Mouse (Mus musculus): Measurements from ENCODE around the gene Epp13. TPM values are rescaled to one million over a fixed set of nuclear protein-coding genes. Genes with fewer than 3 reads are reported as not detected.
"Not testable (repeated sequence)": the region's sequence is repeated elsewhere in the genome, so short reads cannot be mapped to it uniquely, and the experiment has no call there.

Epp13 gene
- polyA plus RNA-seq (2014; fragmentation: Nextera tagmentation; extraction: Ambion mirVana) = not detected in 2 replicates

GRCm38 (mm10) chr7:6252410-6252809, at the start of gene Epp13:
Gene Epp13 (plus strand): TSS chr7:6252710.
- DNase-seq (ENCODE audit: low spot score) = no peak
- Histone ChIP-seq H3K9me3 (ENCODE audit: control insufficient read depth, low read length) (no peaks in the 10 kb centered on the region; the same call in 1 of the 2 replicates), H3K4me2 (ENCODE audit: low read depth, severe bottlenecking) (no peak within 1 kb of the TSS), H3K4me3 (ENCODE audit: low read depth, low read length) (no peak within 1 kb of the TSS), H3K4me1 (ENCODE audit: control insufficient read depth, insufficient read depth, low read length) (no peaks in the 10 kb centered on the region), H3K9ac (ENCODE audit: low read length) (no peak within 1 kb of the TSS), H3K27ac (replicated peaks; ENCODE audit: low read depth, low read length) (no peak within 1 kb of the TSS), H3K27me3 (ENCODE audit: control insufficient read depth, insufficient read depth, low read length) (no peaks in the 10 kb centered on the region), H3K36me3 (ENCODE audit: control insufficient read depth, insufficient read depth, low read length) (no peaks in the 10 kb centered on the region)
- 86% methylated on average over 6 of the region's 6 CpGs for WGBS
- no peak for ATAC-seq (ENCODE audit: insufficient number of reproducible peaks, low FRiP score, low TSS enrichment, low read depth)

- no peak for ATAC-seq (ENCODE audit: insufficient number of reproducible peaks, low FRiP score, low TSS enrichment, low read depth)
- Histone ChIP-seq H3K4me3 (ENCODE audit: low read depth, low read length) (no peak overlapping the region), H3K9ac (ENCODE audit: low read length) (no peak overlapping the region), H3K27ac (replicated peaks; ENCODE audit: low read depth, low read length) (no peak overlapping the region), H3K4me2 (ENCODE audit: low read depth, severe bottlenecking) (no peak overlapping the region), H3K27me3 (ENCODE audit: control insufficient read depth, insufficient read depth, low read length) (no peaks in the 10 kb centered on the region), H3K9me3 (ENCODE audit: control insufficient read depth, low read length) (no peaks in the 10 kb centered on the region), H3K36me3 (ENCODE audit: control insufficient read depth, insufficient read depth, low read length) (no peaks in the 10 kb centered on the region), H3K4me1 (ENCODE audit: control insufficient read depth, insufficient read depth, low read length) (no peaks in the 10 kb centered on the region)
- WGBS = 72% methylated on average over 3 of the region's 3 CpGs
- no peak for DNase-seq (ENCODE audit: low spot score)
Measured at GRCm38 (mm10) chr7:6204200-6204599, 48.3 kb upstream of the Epp13 start.

DNA sequence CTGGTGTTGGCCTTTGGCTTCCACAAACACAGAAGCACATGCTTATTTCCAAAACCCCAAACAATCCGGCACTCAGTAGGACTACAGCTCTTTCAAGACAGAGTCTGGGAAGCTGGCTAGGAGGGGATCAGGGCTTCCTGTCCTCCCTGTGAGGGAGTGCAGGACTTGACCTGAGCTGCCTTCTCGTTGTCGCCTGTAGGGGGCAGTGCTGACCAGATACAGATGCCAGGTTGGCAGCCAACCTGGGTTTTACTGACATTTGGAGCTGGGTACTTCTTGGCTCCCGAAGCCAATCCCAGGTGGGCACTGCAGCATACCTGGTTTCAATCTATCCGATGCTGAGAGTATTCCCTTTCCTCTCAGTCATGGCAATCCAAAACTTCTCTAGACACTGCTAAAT, 39.4 kb upstream of the Epp13 start:
- H3K27ac ChIP-seq (replicated peaks; ENCODE audit: low read depth, low read length) = no peak overlapping the region
- peaks cover 4% of the 10 kb centered on the region; the same call in 1 of the 2 replicates for H3K9me3 ChIP-seq (ENCODE audit: control insufficient read depth, low read length)
- H3K4me2 ChIP-seq (ENCODE audit: low read depth, severe bottlenecking) = no peak overlapping the region
- DNase-seq (ENCODE audit: low spot score) (peak; percentile 36), ATAC-seq (ENCODE audit: insufficient number of reproducible peaks, low FRiP score, low TSS enrichment, low read depth) (no peak)
- H3K4me3 ChIP-seq (ENCODE audit: low read depth, low read length) = no peak overlapping the region
- no peak overlapping the region for H3K9ac ChIP-seq (ENCODE audit: low read length)
- H3K27me3 ChIP-seq (ENCODE audit: control insufficient read depth, insufficient read depth, low read length) = no peaks in the 10 kb centered on the region
- H3K36me3 ChIP-seq (ENCODE audit: control insufficient read depth, insufficient read depth, low read length) = no peaks in the 10 kb centered on the region
- WGBS = 43% methylated on average over 5 of the region's 5 CpGs
- no peaks in the 10 kb centered on the region for H3K4me1 ChIP-seq (ENCODE audit: control insufficient read depth, insufficient read depth, low read length)

GRCm38 (mm10) chr7:6214691-6215090, 37.8 kb upstream of the Epp13 start:
- DNase-seq (ENCODE audit: low spot score); H3K36me3 ChIP-seq (ENCODE audit: control insufficient read depth, insufficient read depth, low read length); H3K9me3 ChIP-seq (ENCODE audit: control insufficient read depth, low read length); H3K9ac ChIP-seq (ENCODE audit: low read length); H3K27me3 ChIP-seq (ENCODE audit: control insufficient read depth, insufficient read depth, low read length); H3K4me3 ChIP-seq (ENCODE audit: low read depth, low read length); H3K4me2 ChIP-seq (ENCODE audit: low read depth, severe bottlenecking); ATAC-seq (ENCODE audit: insufficient number of reproducible peaks, low FRiP score, low TSS enrichment, low read depth); H3K4me1 ChIP-seq (ENCODE audit: control insufficient read depth, insufficient read depth, low read length); H3K27ac ChIP-seq (replicated peaks; ENCODE audit: low read depth, low read length): not testable (repeated sequence)
- 82% methylated on average over 3 of the region's 4 CpGs for WGBS

GRCm38 (mm10) chr7:6220147-6220546, 32.4 kb upstream of the Epp13 start:
- no peak overlapping the region for H3K4me3 ChIP-seq (ENCODE audit: low read depth, low read length)
- 49% methylated on average over 3 of the region's 3 CpGs for WGBS

DNA sequence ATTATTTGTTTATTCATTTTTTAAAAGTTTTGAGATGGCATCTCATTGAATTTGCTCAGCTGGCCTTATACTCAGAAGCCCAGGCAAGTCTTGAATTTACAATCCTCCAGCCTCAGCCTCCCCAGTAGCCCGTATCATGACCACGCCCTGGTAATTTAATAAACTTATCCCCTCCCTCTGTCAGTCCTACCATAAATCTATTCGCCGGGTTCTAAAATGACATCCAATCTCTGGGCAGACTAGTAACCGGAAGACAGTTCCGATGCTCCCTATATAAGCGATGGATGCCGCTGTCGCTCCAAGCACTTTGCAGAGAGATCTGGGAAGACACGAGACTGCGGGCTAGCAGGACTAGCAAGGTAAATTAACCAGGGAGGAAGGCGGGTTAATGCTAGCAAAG, 30.5 kb upstream of the Epp13 start, which contains the start of gene Zscan5b:
Gene Zscan5b (plus strand): TSS at position 301 of the 400 bp plus-strand sequence.
- no peaks in the 10 kb centered on the region for H3K4me1 ChIP-seq (ENCODE audit: control insufficient read depth, insufficient read depth, low read length)
- H3K36me3 ChIP-seq (ENCODE audit: control insufficient read depth, insufficient read depth, low read length) = no peaks in the 10 kb centered on the region
- no peak within 1 kb of the TSS for H3K4me3 ChIP-seq (ENCODE audit: low read depth, low read length)
- no peaks in the 10 kb centered on the region for H3K27me3 ChIP-seq (ENCODE audit: control insufficient read depth, insufficient read depth, low read length)
- no peak within 1 kb of the TSS for H3K9ac ChIP-seq (ENCODE audit: low read length)
- no peak within 1 kb of the TSS for H3K4me2 ChIP-seq (ENCODE audit: low read depth, severe bottlenecking)
- no peak within 1 kb of the TSS for H3K27ac ChIP-seq (replicated peaks; ENCODE audit: low read depth, low read length)
- WGBS = 91% methylated on average over 12 of the region's 12 CpGs
- no peaks in the 10 kb centered on the region for H3K9me3 ChIP-seq (ENCODE audit: control insufficient read depth, low read length)
- ATAC-seq (ENCODE audit: insufficient number of reproducible peaks, low FRiP score, low TSS enrichment, low read depth) = no peak
- no peak for DNase-seq (ENCODE audit: low spot score)

More at GRCm38 (mm10) chr7:6220147-6220546, 32.4 kb upstream of the Epp13 start:
- H3K4me2 ChIP-seq (ENCODE audit: low read depth, severe bottlenecking) = no peak overlapping the region
- H3K27me3 ChIP-seq (ENCODE audit: control insufficient read depth, insufficient read depth, low read length) = no peaks in the 10 kb centered on the region
- H3K9ac ChIP-seq (ENCODE audit: low read length) = no peak overlapping the region
- no peaks in the 10 kb centered on the region for H3K4me1 ChIP-seq (ENCODE audit: control insufficient read depth, insufficient read depth, low read length)
- ATAC-seq (ENCODE audit: insufficient number of reproducible peaks, low FRiP score, low TSS enrichment, low read depth) (no peak), DNase-seq (ENCODE audit: low spot score) (no peak)
- H3K36me3 ChIP-seq (ENCODE audit: control insufficient read depth, insufficient read depth, low read length) = no peaks in the 10 kb centered on the region
- H3K27ac ChIP-seq (replicated peaks; ENCODE audit: low read depth, low read length) = no peak overlapping the region
- peaks cover 4% of the 10 kb centered on the region; the same call in 1 of the 2 replicates for H3K9me3 ChIP-seq (ENCODE audit: control insufficient read depth, low read length)

DNA sequence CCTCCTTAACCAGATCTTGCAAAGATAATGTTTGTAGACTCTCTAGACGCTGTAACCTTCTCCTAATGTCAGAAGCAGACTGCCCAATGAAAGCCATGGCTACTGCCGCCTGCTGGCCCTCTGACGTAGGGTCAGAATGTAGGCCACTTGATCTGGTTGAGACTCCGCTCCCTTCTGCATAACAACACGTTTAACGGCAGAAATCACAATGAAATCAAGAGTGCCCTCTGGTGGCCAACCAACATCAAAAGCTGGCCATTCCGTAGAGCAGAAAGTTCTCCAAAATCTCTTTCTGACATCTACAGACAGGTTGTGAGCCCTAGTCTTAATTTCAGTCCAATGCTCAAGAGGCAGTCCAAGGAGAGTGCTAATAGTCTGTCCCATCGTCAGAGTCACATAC, 24.0 kb upstream of the Epp13 start:
- not testable (repeated sequence) for DNase-seq (ENCODE audit: low spot score); H3K9ac ChIP-seq (ENCODE audit: low read length); H3K27ac ChIP-seq (replicated peaks; ENCODE audit: low read depth, low read length); H3K27me3 ChIP-seq (ENCODE audit: control insufficient read depth, insufficient read depth, low read length); H3K9me3 ChIP-seq (ENCODE audit: control insufficient read depth, low read length); H3K36me3 ChIP-seq (ENCODE audit: control insufficient read depth, insufficient read depth, low read length); H3K4me2 ChIP-seq (ENCODE audit: low read depth, severe bottlenecking); H3K4me3 ChIP-seq (ENCODE audit: low read depth, low read length); H3K4me1 ChIP-seq (ENCODE audit: control insufficient read depth, insufficient read depth, low read length); ATAC-seq (ENCODE audit: insufficient number of reproducible peaks, low FRiP score, low TSS enrichment, low read depth)
- 63% methylated on average over 8 of the region's 8 CpGs for WGBS

- Histone ChIP-seq H3K4me1 (ENCODE audit: control insufficient read depth, insufficient read depth, low read length) (no peaks in the 10 kb centered on the region), H3K36me3 (ENCODE audit: control insufficient read depth, insufficient read depth, low read length) (no peaks in the 10 kb centered on the region), H3K27me3 (ENCODE audit: control insufficient read depth, insufficient read depth, low read length) (no peaks in the 10 kb centered on the region), H3K4me3 (ENCODE audit: low read depth, low read length) (no peak overlapping the region), H3K4me2 (ENCODE audit: low read depth, severe bottlenecking) (no peak overlapping the region), H3K27ac (replicated peaks; ENCODE audit: low read depth, low read length) (no peak overlapping the region), H3K9me3 (ENCODE audit: control insufficient read depth, low read length) (no peaks in the 10 kb centered on the region), H3K9ac (ENCODE audit: low read length) (no peak overlapping the region)
- DNase-seq (ENCODE audit: low spot score) = no peak
- 54% methylated on average over 11 of the region's 11 CpGs for WGBS
- ATAC-seq (ENCODE audit: insufficient number of reproducible peaks, low FRiP score, low TSS enrichment, low read depth) = no peak
Measured at GRCm38 (mm10) chr7:6239787-6240186, 12.7 kb upstream of the Epp13 start.

- peak; percentile 55 for DNase-seq (ENCODE audit: low spot score)
- 18% methylated on average over 1 of the region's 1 CpGs for WGBS
- not testable (repeated sequence) for ATAC-seq (ENCODE audit: insufficient number of reproducible peaks, low FRiP score, low TSS enrichment, low read depth)
Measured at GRCm38 (mm10) chr7:6240841-6241425, 11.6 kb upstream of the Epp13 start.

More at GRCm38 (mm10) chr7:6240841-6241425, 11.6 kb upstream of the Epp13 start:
- not testable (repeated sequence) for H3K27me3 ChIP-seq (ENCODE audit: control insufficient read depth, insufficient read depth, low read length); H3K4me2 ChIP-seq (ENCODE audit: low read depth, severe bottlenecking); H3K4me1 ChIP-seq (ENCODE audit: control insufficient read depth, insufficient read depth, low read length); H3K9me3 ChIP-seq (ENCODE audit: control insufficient read depth, low read length); H3K9ac ChIP-seq (ENCODE audit: low read length); H3K4me3 ChIP-seq (ENCODE audit: low read depth, low read length); H3K36me3 ChIP-seq (ENCODE audit: control insufficient read depth, insufficient read depth, low read length); H3K27ac ChIP-seq (replicated peaks; ENCODE audit: low read depth, low read length)

Data from limb, embryonic 11.5 days (tissue).